Mouse (Mus musculus) liver, embryonic 12.5 days (tissue): ENCODE measurements at regions not wholly inside any gene's neighbourhood (a gene's known extent, or its start where the extent isn't known, plus 50 kb on each side); places are given as distances from the start of the nearest gene placed in this dataset.

Experiments
- ATAC-seq: fragments of 200-750 bp; cut with Nextera tagmentation; 2 replicates; pipeline ENCODE4 v1.8.0; 2017; ENCODE audit warnings: moderate number of reproducible peaks, mild to moderate bottlenecking, moderate library complexity
- H3K27ac ChIP-seq: fragments of 300-500 bp; sonication (generic); 2 replicates; pipeline ENCODE4 v1.5.1; 2016; ENCODE audit warnings: mild to moderate bottlenecking
- H3K27me3 ChIP-seq: fragments of 300-500 bp; sonication (generic); replicated peaks from 2 replicates; pipeline ENCODE4 v1.6.1; 2016; ENCODE audit warnings: mild to moderate bottlenecking, moderate library complexity
- H3K36me3 ChIP-seq: fragments of 300-500 bp; sonication (generic); 2 replicates; pipeline ENCODE4 v1.6.1; 2016; ENCODE audit warnings: mild to moderate bottlenecking, moderate library complexity
- H3K4me1 ChIP-seq: fragments of 300-500 bp; sonication (generic); 2 replicates; pipeline ENCODE4 v1.6.1; 2016
- H3K4me2 ChIP-seq: fragments of 300-500 bp; sonication (generic); 2 replicates; pipeline ENCODE4 v1.6.1; 2016; ENCODE audit warnings: mild to moderate bottlenecking, moderate library complexity
- H3K4me3 ChIP-seq: fragments of 300-500 bp; sonication (generic); 2 replicates; pipeline ENCODE4 v1.5.1; 2016; ENCODE audit warnings: mild to moderate bottlenecking, moderate library complexity
- H3K9ac ChIP-seq: fragments of 300-500 bp; sonication (generic); 2 replicates; pipeline ENCODE4 v1.6.1; 2016; ENCODE audit warnings: mild to moderate bottlenecking, moderate library complexity
- H3K9me3 ChIP-seq: fragments of 300-500 bp; sonication (generic); replicated peaks from 2 replicates; pipeline ENCODE4 v1.6.1; 2016; ENCODE audit warnings: mild to moderate bottlenecking, moderate library complexity
- WGBS: fragments of 180-500 bp; shearing (Covaris S2); methylation state at CpG from one replicate; pipeline ENCODE4 v1.1.7; 2016; ENCODE audit not compliant: insufficient replicate concordance; 5-methylcytosine and 5-hydroxymethylcytosine counted together

DNA sequence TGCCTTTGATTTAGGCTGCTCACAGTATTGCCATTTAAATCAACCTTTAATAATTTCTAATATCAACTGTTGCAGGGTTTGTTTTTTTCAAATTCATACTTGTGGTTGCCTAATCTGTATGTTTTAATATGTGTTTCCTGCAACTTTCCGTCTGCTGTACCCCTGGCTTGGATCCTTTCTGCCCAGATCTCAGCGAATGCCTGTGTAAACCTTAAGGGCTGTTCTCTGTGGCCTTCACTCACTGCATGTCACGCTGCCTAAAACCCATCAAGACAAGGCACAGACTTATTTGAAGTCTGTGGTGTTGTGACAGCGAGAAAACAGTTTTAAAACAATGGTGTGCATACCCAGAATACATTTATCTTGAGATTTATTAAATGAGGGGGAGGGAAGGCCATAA lies 346.8 kb upstream of the G2e3 start:
- Histone ChIP-seq H3K36me3 (no peaks in the 10 kb centered on the region), H3K4me1 (no peaks in the 10 kb centered on the region), H3K9me3 (no peaks in the 10 kb centered on the region), H3K4me3 (no peak overlapping the region), H3K27me3 (no peaks in the 10 kb centered on the region), H3K27ac (no peak overlapping the region), H3K9ac (no peak overlapping the region), H3K4me2 (no peak overlapping the region)
- no peak for ATAC-seq
- 50% methylated on average over 4 of the region's 4 CpGs for WGBS

- H3K4me3 ChIP-seq, result no peak overlapping the region
- no peak overlapping the region for H3K4me2 ChIP-seq
- no peak for ATAC-seq
- H3K36me3 ChIP-seq, result no peaks in the 10 kb centered on the region
- WGBS, result 68% methylated on average over 18 of the region's 18 CpGs
- no peak overlapping the region for H3K9ac ChIP-seq
- no peak overlapping the region for H3K27ac ChIP-seq
- H3K27me3 ChIP-seq, result no peaks in the 10 kb centered on the region
- H3K9me3 ChIP-seq, result no peaks in the 10 kb centered on the region
- H3K4me1 ChIP-seq, result no peaks in the 10 kb centered on the region
These were observed 347.4 kb upstream of the G2e3 start for GRCm38 (mm10) chr12:51000281-51001075.

DNA sequence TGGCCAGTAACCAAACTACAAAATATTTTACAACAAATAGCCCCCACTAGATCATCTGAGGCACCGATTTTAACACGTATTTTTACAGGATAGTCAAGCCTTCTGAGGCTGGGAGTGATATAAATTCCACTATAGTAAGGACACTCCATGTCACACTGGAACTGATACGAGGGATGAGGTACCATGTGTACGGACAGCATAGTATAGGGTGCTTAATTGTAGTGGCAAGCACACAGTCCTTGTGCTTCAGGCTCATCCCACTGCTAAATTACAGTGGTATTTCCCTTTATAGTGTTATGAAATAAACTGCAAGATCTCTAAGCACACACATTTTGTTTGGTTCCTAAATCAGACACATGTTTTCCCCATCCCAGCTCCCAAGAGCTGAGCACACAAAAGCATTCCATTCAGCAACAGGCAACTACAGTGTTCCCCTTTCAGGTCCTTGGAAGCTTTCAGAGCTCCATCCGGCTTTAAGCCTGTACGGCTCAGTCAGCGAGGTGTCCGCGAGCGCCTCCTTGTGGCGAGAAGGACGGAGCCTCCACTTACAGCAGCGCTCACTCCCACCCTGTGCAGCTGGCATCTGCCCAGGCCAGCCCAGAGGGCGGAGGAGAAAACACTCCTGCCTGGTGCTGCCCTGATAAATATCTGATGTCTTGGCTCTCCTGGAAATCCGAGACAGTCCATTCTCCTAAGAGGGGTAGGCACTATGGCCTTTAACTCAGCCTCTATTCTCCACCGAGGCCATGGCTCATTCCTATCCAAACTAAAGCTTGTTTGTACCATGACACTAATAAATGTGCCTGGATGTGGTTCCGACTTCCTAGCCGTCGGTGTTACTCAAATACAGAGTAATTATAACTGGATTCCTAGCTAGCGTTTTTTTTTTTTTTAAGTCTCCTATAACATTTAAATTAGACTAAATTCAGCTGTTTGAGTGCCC lies 348.3 kb upstream of the G2e3 start:
- no peak; the same call in 1 of the 2 replicates for ATAC-seq

DNA sequence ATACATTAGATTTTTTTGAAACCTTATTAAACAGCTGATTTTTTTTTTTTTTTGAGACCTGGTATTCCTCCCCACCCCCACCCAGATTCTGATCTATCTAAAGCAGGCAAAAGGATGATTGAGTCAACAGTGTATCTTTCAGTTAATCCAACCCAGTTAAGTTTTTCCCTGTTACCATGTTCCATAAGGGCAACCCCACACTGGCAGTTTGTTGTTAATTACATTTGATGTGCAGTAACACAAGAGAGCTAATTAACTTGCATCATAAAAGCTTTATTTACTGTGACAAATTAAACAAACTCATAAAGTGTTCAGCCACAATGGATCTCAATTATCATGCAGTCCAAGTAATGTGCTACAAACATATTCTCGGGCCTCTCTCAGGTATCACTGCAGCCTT lies 346.8 kb upstream of the Prkd1 start:
- Histone ChIP-seq H3K4me3 (no peak overlapping the region), H3K27ac (no peak overlapping the region), H3K4me1 (no peaks in the 10 kb centered on the region), H3K9me3 (no peaks in the 10 kb centered on the region), H3K9ac (no peak overlapping the region), H3K27me3 (no peaks in the 10 kb centered on the region), H3K36me3 (no peaks in the 10 kb centered on the region), H3K4me2 (no peak overlapping the region)
- WGBS, result 56% methylated on average over 1 of the region's 1 CpGs
- ATAC-seq, result no peak

More for the DNA sequence above, 348.3 kb upstream of the G2e3 start:
- Histone ChIP-seq H3K27me3 (no peaks in the 10 kb centered on the region), H3K27ac (no peak overlapping the region), H3K9me3 (no peaks in the 10 kb centered on the region), H3K9ac (no peak overlapping the region), H3K4me3 (no peak overlapping the region), H3K4me1 (no peaks in the 10 kb centered on the region), H3K4me2 (no peak overlapping the region), H3K36me3 (no peaks in the 10 kb centered on the region)
- 38% methylated on average over 20 of the region's 20 CpGs for WGBS

DNA sequence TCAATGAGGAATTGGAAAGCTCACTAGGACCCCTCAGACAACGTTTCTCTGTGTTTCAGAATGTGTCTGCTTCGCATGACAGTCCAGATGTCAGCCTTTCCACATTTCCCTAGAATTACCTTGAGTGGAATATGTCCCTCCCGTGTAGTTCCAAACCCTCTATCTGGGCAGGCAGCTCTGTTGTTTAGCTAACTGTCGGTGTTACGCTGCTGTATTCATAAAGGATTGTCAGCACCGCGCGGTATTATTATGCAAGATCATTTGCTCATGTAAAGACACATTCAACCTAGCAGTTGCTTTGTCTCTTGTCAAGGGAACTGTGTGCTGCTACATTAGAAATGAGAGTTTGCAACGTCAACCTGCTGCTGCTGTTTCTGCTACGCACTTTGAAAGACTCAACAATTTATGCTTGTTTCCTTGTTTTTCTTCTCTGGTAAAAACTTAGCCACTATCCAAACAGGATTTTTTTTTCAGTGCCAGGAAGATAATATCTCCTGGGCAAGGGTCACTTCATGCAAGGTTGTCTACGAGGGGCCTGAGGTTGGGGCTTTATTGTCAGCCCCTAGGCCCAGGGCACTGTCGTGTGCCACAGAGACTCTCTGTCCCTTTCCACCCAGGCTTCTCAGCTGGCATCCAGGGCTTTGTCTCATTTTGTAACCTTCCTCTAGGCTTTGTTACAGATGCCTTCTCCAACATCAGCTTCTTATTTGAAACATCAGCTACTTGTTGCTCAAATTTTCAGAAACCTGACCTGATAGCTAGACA lies 340.8 kb upstream of the Prkd1 start:
- WGBS, result 72% methylated on average over 12 of the region's 12 CpGs

GRCm38 (mm10) chr12:50981318-50981717 lies 332.4 kb upstream of the Prkd1 start:
- no peaks in the 10 kb centered on the region for H3K4me1 ChIP-seq
- no peaks in the 10 kb centered on the region for H3K9me3 ChIP-seq
- H3K4me2 ChIP-seq, result no peak overlapping the region
- H3K27ac ChIP-seq, result no peak overlapping the region
- H3K36me3 ChIP-seq, result no peaks in the 10 kb centered on the region
- ATAC-seq, result no peak
- H3K9ac ChIP-seq, result no peak overlapping the region
- H3K27me3 ChIP-seq, result no peaks in the 10 kb centered on the region
- H3K4me3 ChIP-seq, result no peak overlapping the region
- 69% methylated on average over 5 of the region's 5 CpGs for WGBS

More for the DNA sequence above, 340.8 kb upstream of the Prkd1 start:
- ATAC-seq, result no peak
- no peaks in the 10 kb centered on the region for H3K9me3 ChIP-seq
- H3K36me3 ChIP-seq, result no peaks in the 10 kb centered on the region
- no peaks in the 10 kb centered on the region for H3K27me3 ChIP-seq
- no peak overlapping the region for H3K27ac ChIP-seq
- H3K9ac ChIP-seq, result no peak overlapping the region
- H3K4me2 ChIP-seq, result no peak overlapping the region
- H3K4me3 ChIP-seq, result no peak overlapping the region
- no peaks in the 10 kb centered on the region for H3K4me1 ChIP-seq

GRCm38 (mm10) chr12:50980800-50981199 lies 331.9 kb upstream of the Prkd1 start:
- no peak for ATAC-seq
- Histone ChIP-seq H3K4me2 (no peak overlapping the region), H3K4me1 (no peaks in the 10 kb centered on the region), H3K9ac (no peak overlapping the region), H3K27me3 (no peaks in the 10 kb centered on the region), H3K36me3 (no peaks in the 10 kb centered on the region), H3K9me3 (no peaks in the 10 kb centered on the region), H3K4me3 (no peak overlapping the region), H3K27ac (no peak overlapping the region)
- WGBS, result 59% methylated on average over 4 of the region's 4 CpGs

DNA sequence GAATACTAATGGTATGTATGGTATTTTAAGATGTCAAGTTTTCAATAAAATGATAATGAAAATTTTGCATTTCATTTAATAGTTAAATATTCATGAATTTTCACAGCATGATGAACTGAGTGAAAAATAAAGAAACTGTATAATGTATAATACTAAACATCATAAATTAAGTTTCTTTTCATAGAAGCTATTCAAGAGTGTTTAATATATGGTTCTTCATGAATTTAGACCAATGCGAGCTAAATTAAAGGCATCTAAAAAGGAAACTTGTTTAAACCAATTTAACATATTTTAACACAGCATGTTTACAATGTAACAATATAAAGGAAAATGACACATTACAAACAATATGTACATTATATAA lies 321.8 kb upstream of the Prkd1 start:
- H3K4me2 ChIP-seq, result no peak overlapping the region

DNA sequence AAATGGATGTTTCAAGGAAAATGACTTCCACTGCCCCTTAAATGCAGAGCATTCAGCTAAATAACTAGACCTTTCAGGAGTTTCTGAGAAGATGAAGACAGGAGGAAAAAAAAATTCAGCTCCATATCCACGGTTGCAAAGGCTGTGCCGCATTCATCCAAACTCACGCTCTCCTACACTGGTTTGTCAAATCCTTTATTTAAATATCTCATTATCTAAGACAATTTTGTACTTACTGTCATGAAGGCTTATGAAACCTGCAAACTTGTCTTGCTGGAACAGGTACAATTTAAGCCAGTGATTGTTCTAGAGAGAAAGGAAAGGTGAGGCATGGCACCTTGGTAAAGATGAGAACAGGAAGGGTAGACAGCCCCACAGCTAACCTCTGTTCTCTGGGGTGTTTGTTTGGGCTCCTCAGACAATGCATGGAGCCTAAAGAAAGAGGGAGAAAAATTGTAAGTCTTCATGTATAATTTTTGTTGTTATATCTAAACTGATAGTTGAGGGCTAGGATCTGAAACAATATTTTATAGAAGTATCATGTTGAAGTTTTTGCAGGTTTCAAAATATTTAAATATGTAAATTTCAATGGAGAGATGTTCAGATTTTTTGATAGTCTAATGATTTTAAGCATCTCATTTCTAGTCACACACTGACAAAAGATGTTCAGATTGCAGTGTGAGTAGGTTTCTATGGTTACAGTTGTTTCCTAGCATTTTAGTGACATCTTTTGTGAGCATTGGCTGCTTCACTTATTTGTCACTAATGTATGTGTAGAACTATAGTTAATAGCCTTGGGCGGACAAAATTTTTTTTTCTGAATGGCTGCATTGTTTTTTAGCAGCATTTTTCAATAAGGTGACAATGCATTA lies 321.2 kb upstream of the Prkd1 start:
- no peaks in the 10 kb centered on the region for H3K4me1 ChIP-seq
- WGBS, result 72% methylated on average over 4 of the region's 4 CpGs
- no peak for ATAC-seq

More for the DNA sequence above, 321.8 kb upstream of the Prkd1 start:
- WGBS, result 74% methylated on average over 1 of the region's 1 CpGs
- Histone ChIP-seq H3K9me3 (no peaks in the 10 kb centered on the region), H3K4me3 (no peak overlapping the region), H3K27ac (no peak overlapping the region), H3K9ac (no peak overlapping the region), H3K4me1 (no peaks in the 10 kb centered on the region), H3K27me3 (no peaks in the 10 kb centered on the region), H3K36me3 (no peaks in the 10 kb centered on the region)
- ATAC-seq, result no peak

DNA sequence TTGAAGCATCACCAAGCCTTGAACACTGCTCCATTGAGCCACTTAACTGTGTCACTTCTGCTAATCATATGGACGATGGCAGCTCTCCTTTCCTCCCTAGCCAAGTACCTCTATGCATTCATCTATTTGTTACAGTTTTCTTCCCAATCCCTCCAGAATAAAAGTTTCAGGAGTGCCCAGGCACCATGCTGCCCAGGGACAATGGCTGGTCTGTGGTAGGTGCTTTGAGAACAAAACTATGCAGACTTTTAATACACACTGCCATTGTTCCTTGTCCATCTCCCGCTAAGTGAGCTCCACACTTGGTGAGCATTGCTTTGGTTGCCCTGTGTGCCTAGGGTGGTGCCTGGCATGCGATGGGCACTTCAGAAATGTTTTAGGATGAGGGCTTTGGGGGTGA lies 320.5 kb upstream of the Prkd1 start:
- Histone ChIP-seq H3K36me3 (no peaks in the 10 kb centered on the region), H3K27ac (no peak overlapping the region), H3K27me3 (no peaks in the 10 kb centered on the region), H3K4me1 (no peaks in the 10 kb centered on the region), H3K4me3 (no peak overlapping the region), H3K9me3 (0 out of 2 replicates have a peak, but pooled peaks cover 3% of the 10 kb centered on the region), H3K4me2 (no peak overlapping the region), H3K9ac (no peak overlapping the region)
- ATAC-seq, result no peak
- 65% methylated on average over 3 of the region's 3 CpGs for WGBS

More for the DNA sequence above, 321.2 kb upstream of the Prkd1 start:
- Histone ChIP-seq H3K4me3 (no peak overlapping the region), H3K4me2 (no peak overlapping the region), H3K9ac (no peak overlapping the region), H3K27me3 (no peaks in the 10 kb centered on the region), H3K9me3 (no peaks in the 10 kb centered on the region), H3K36me3 (no peaks in the 10 kb centered on the region), H3K27ac (no peak overlapping the region)

- no peak overlapping the region for H3K9ac ChIP-seq
- 53% methylated on average over 5 of the region's 5 CpGs for WGBS
- no peak overlapping the region for H3K4me2 ChIP-seq
- H3K4me3 ChIP-seq, result no peak overlapping the region
- H3K9me3 ChIP-seq, result 0 out of 2 replicates have a peak, but pooled peaks cover 3% of the 10 kb centered on the region
- H3K27ac ChIP-seq, result no peak overlapping the region
- no peak for ATAC-seq
- no peaks in the 10 kb centered on the region for H3K27me3 ChIP-seq
- H3K4me1 ChIP-seq, result no peaks in the 10 kb centered on the region
- H3K36me3 ChIP-seq, result no peaks in the 10 kb centered on the region
These were observed 318.4 kb upstream of the Prkd1 start for GRCm38 (mm10) chr12:50967168-50967810.
